Mouse (Mus musculus): Measurements from ENCODE around the gene Nlrp4c. TPM values are rescaled to one million over a fixed set of nuclear protein-coding genes. Genes with fewer than 3 reads are reported as not detected.
"Not testable (repeated sequence)": the region's sequence is repeated elsewhere in the genome, so short reads cannot be mapped to it uniquely, and the experiment has no call there.

The Nlrp4c gene
- polyA plus RNA-seq (2016; fragmentation: Nextera tagmentation; extraction: Ambion mirVana) = not detected in 2 replicates

GRCm38 (mm10) chr7:6044861-6045260 is at the start of gene Nlrp4c:
Nlrp4c (plus strand) TSS chr7:6045161.
- Histone ChIP-seq H3K4me1 (no peaks in the 10 kb centered on the region), H3K27ac (replicated peaks) (no peak within 1 kb of the TSS), H3K36me3 (no peaks in the 10 kb centered on the region), H3K9ac (replicated peaks) (no peak within 1 kb of the TSS), H3K27me3 (no peaks in the 10 kb centered on the region), H3K4me3 (no peak within 1 kb of the TSS), H3K4me2 (replicated peaks) (no peak within 1 kb of the TSS), H3K9me3 (peaks cover 16% of the 10 kb centered on the region)
- WGBS = 83% methylated on average over 11 of the region's 11 CpGs
- no peak for ATAC-seq (ENCODE audit: low FRiP score, low read depth)

GRCm38 (mm10) chr7:6010910-6011309 is 34.1 kb upstream of the Nlrp4c start, which contains the start of gene Vmn1r65:
Vmn1r65 (minus strand) TSS chr7:6011010.
- peaks cover 38% of the 10 kb centered on the region for H3K9me3 ChIP-seq
- H3K9ac ChIP-seq (replicated peaks) = no peak within 1 kb of the TSS

GRCm38 (mm10) chr7:6119501-6119900 is 74.5 kb downstream of the Nlrp4c start:
- no peak for ATAC-seq (ENCODE audit: low FRiP score, low read depth)
- Histone ChIP-seq H3K4me3 (no peak overlapping the region), H3K4me1 (no peaks in the 10 kb centered on the region), H3K4me2 (replicated peaks) (no peak overlapping the region), H3K27me3 (no peaks in the 10 kb centered on the region), H3K36me3 (no peaks in the 10 kb centered on the region), H3K9me3 (no peaks in the 10 kb centered on the region), H3K9ac (replicated peaks) (no peak overlapping the region), H3K27ac (replicated peaks) (no peak overlapping the region)
- 76% methylated on average over 3 of the region's 3 CpGs for WGBS

More at GRCm38 (mm10) chr7:6010910-6011309, 34.1 kb upstream of the Nlrp4c start, which contains the start of gene Vmn1r65:
- no peak within 1 kb of the TSS for H3K27ac ChIP-seq (replicated peaks)
- no peak for ATAC-seq (ENCODE audit: low FRiP score, low read depth)
- H3K4me3 ChIP-seq = no peak within 1 kb of the TSS
- no peaks in the 10 kb centered on the region for H3K36me3 ChIP-seq
- WGBS = 92% methylated on average over 1 of the region's 1 CpGs
- H3K4me2 ChIP-seq (replicated peaks) = no peak within 1 kb of the TSS
- H3K27me3 ChIP-seq = no peaks in the 10 kb centered on the region
- no peaks in the 10 kb centered on the region for H3K4me1 ChIP-seq

GRCm38 (mm10) chr7:6120104-6120503 is 75.1 kb downstream of the Nlrp4c start:
- 80% methylated on average over 2 of the region's 2 CpGs for WGBS
- not testable (repeated sequence) for H3K4me2 ChIP-seq (replicated peaks); H3K4me1 ChIP-seq; H3K27ac ChIP-seq (replicated peaks); H3K9me3 ChIP-seq; H3K27me3 ChIP-seq; H3K9ac ChIP-seq (replicated peaks); H3K4me3 ChIP-seq; ATAC-seq (ENCODE audit: low FRiP score, low read depth); H3K36me3 ChIP-seq

- WGBS = 78% methylated on average over 1 of the region's 1 CpGs
- H3K27me3 ChIP-seq; H3K27ac ChIP-seq (replicated peaks); ATAC-seq (ENCODE audit: low FRiP score, low read depth); H3K4me2 ChIP-seq (replicated peaks); H3K4me3 ChIP-seq; H3K9ac ChIP-seq (replicated peaks); H3K36me3 ChIP-seq; H3K4me1 ChIP-seq; H3K9me3 ChIP-seq: not testable (repeated sequence)
These were observed 76.2 kb downstream of the Nlrp4c start for GRCm38 (mm10) chr7:6121128-6121527.

GRCm38 (mm10) chr7:6126690-6127448 is 81.9 kb downstream of the Nlrp4c start:
- Histone ChIP-seq H3K4me1 (no peaks in the 10 kb centered on the region), H3K9ac (replicated peaks) (no peak overlapping the region; the same call in 1 of the 2 replicates), H3K9me3 (no peaks in the 10 kb centered on the region), H3K36me3 (peaks cover 10% of the 10 kb centered on the region), H3K27ac (replicated peaks) (no peak overlapping the region), H3K27me3 (no peaks in the 10 kb centered on the region), H3K4me2 (replicated peaks) (no peak overlapping the region), H3K4me3 (no peak overlapping the region)
- peak; percentile 32 for ATAC-seq (ENCODE audit: low FRiP score, low read depth)
- WGBS = 37% methylated on average over 7 of the region's 7 CpGs

GRCm38 (mm10) chr7:6130346-6130745 is 85.4 kb downstream of the Nlrp4c start:
- ATAC-seq (ENCODE audit: low FRiP score, low read depth) = no peak
- Histone ChIP-seq H3K4me3 (no peak overlapping the region), H3K9ac (replicated peaks) (no peak overlapping the region), H3K36me3 (peaks cover 35% of the 10 kb centered on the region), H3K9me3 (no peaks in the 10 kb centered on the region), H3K27me3 (no peaks in the 10 kb centered on the region), H3K4me1 (no peaks in the 10 kb centered on the region), H3K4me2 (replicated peaks) (no peak overlapping the region), H3K27ac (replicated peaks) (no peak overlapping the region)
- WGBS = 43% methylated on average over 4 of the region's 4 CpGs

GRCm38 (mm10) chr7:6132646-6133045 is 87.7 kb downstream of the Nlrp4c start:
- H3K27me3 ChIP-seq = no peaks in the 10 kb centered on the region
- peaks cover 44% of the 10 kb centered on the region for H3K36me3 ChIP-seq
- H3K9me3 ChIP-seq = no peaks in the 10 kb centered on the region
- H3K27ac ChIP-seq (replicated peaks) = no peak overlapping the region
- H3K9ac ChIP-seq (replicated peaks) = no peak overlapping the region
- H3K4me1 ChIP-seq = no peaks in the 10 kb centered on the region
- no peak overlapping the region for H3K4me2 ChIP-seq (replicated peaks)
- H3K4me3 ChIP-seq = no peak overlapping the region
- WGBS = 78% methylated on average over 30 of the region's 30 CpGs
- 0 out of 2 replicates have a peak, but pooled peaks have one; percentile 3 for ATAC-seq (ENCODE audit: low FRiP score, low read depth)

- Histone ChIP-seq H3K4me3 (no peak overlapping the region), H3K9ac (replicated peaks) (no peak overlapping the region), H3K4me2 (replicated peaks) (no peak overlapping the region), H3K27ac (replicated peaks) (no peak overlapping the region), H3K27me3 (no peaks in the 10 kb centered on the region), H3K9me3 (no peaks in the 10 kb centered on the region), H3K36me3 (peaks cover 52% of the 10 kb centered on the region), H3K4me1 (no peaks in the 10 kb centered on the region)
- ATAC-seq (ENCODE audit: low FRiP score, low read depth) = no peak
These were observed 91.5 kb downstream of the Nlrp4c start for GRCm38 (mm10) chr7:6136497-6136896.

GRCm38 (mm10) chr7:6139295-6139694 is 94.3 kb downstream of the Nlrp4c start:
- no peak overlapping the region for H3K4me3 ChIP-seq
- no peaks in the 10 kb centered on the region for H3K4me1 ChIP-seq
- no peaks in the 10 kb centered on the region for H3K27me3 ChIP-seq
- no peak overlapping the region for H3K4me2 ChIP-seq (replicated peaks)
- H3K27ac ChIP-seq (replicated peaks) = no peak overlapping the region
- no peak for ATAC-seq (ENCODE audit: low FRiP score, low read depth)
- no peaks in the 10 kb centered on the region for H3K9me3 ChIP-seq
- WGBS = 83% methylated on average over 3 of the region's 3 CpGs
- no peak overlapping the region for H3K9ac ChIP-seq (replicated peaks)
- peaks cover 32% of the 10 kb centered on the region for H3K36me3 ChIP-seq

GRCm38 (mm10) chr7:6143991-6144531 is 99.1 kb downstream of the Nlrp4c start:
- WGBS = 91% methylated on average over 2 of the region's 2 CpGs
- ATAC-seq (ENCODE audit: low FRiP score, low read depth) = no peak
- H3K4me3 ChIP-seq = no peak overlapping the region

GRCm38 (mm10) chr7:6145423-6146188 is 100.6 kb downstream of the Nlrp4c start:
- H3K4me3 ChIP-seq = no peak overlapping the region
- H3K36me3 ChIP-seq = peaks cover 15% of the 10 kb centered on the region
- no peak overlapping the region for H3K9ac ChIP-seq (replicated peaks)
- H3K27ac ChIP-seq (replicated peaks) = no peak overlapping the region
- no peaks in the 10 kb centered on the region for H3K9me3 ChIP-seq
- no peak for ATAC-seq (ENCODE audit: low FRiP score, low read depth)
- H3K4me2 ChIP-seq (replicated peaks) = no peak overlapping the region
- H3K27me3 ChIP-seq = no peaks in the 10 kb centered on the region
- WGBS = 88% methylated on average over 8 of the region's 8 CpGs
- H3K4me1 ChIP-seq = peaks cover 9% of the 10 kb centered on the region; the same call in 1 of the 2 replicates

More at GRCm38 (mm10) chr7:6143991-6144531, 99.1 kb downstream of the Nlrp4c start:
- H3K9ac ChIP-seq (replicated peaks) = no peak overlapping the region
- no peak overlapping the region for H3K27ac ChIP-seq (replicated peaks)
- peaks cover 6% of the 10 kb centered on the region; the same call in 1 of the 2 replicates for H3K4me1 ChIP-seq
- no peak overlapping the region for H3K4me2 ChIP-seq (replicated peaks)
- peaks cover 20% of the 10 kb centered on the region for H3K36me3 ChIP-seq
- no peaks in the 10 kb centered on the region for H3K9me3 ChIP-seq
- no peaks in the 10 kb centered on the region for H3K27me3 ChIP-seq
